Mouse (Mus musculus): ENCODE data around the gene Prss22. TPM values are rescaled to one million over a fixed set of nuclear protein-coding genes. Genes with fewer than 3 reads are reported as not detected.
A peak's percentile ranks its signal among the peaks of the same experiment; 100 is the strongest.

The Prss22 gene
- polyA plus RNA-seq, 1 experiment from 2014 or later = 1.1 TPM

GRCm38 (mm10) chr17:23993559-23994428 is 4.1 kb downstream of the Prss22 start:
- Histone ChIP-seq H3K4me1 (peaks cover 14% of the 10 kb centered on the region), H3K27me3 (no peaks in the 10 kb centered on the region), H3K9ac (no peak overlapping the region), H3K9me3 (no peaks in the 10 kb centered on the region), H3K4me2 (peak overlapping the region; percentile 47), H3K36me3 (no peaks in the 10 kb centered on the region), H3K4me3 (peak overlapping the region; percentile 27), H3K27ac (no peak overlapping the region)
- ATAC-seq (ENCODE audit: insufficient number of reproducible peaks, low FRiP score, low TSS enrichment, low read depth) = peak; percentile 30; the same call in 1 of the 2 replicates
- 10% methylated on average over 31 of the region's 31 CpGs for WGBS

GRCm38 (mm10) chr17:23992789-23993553 is 4.9 kb downstream of the Prss22 start:
- H3K9me3 ChIP-seq = no peaks in the 10 kb centered on the region
- H3K4me2 ChIP-seq = peak overlapping the region; percentile 47
- H3K4me1 ChIP-seq = peaks cover 9% of the 10 kb centered on the region
- 56% methylated on average over 9 of the region's 9 CpGs for WGBS
- no peaks in the 10 kb centered on the region for H3K27me3 ChIP-seq
- no peaks in the 10 kb centered on the region for H3K36me3 ChIP-seq
- no peak overlapping the region for H3K9ac ChIP-seq
- ATAC-seq (ENCODE audit: insufficient number of reproducible peaks, low FRiP score, low TSS enrichment, low read depth) = no peak
- H3K4me3 ChIP-seq = peak overlapping the region; percentile 27
- no peak overlapping the region; the same call in 1 of the 2 replicates for H3K27ac ChIP-seq

- H3K4me1 ChIP-seq = peaks cover 8% of the 10 kb centered on the region
- H3K9me3 ChIP-seq = no peaks in the 10 kb centered on the region
- 30% methylated on average over 2 of the region's 2 CpGs for WGBS
- no peak for ATAC-seq (ENCODE audit: insufficient number of reproducible peaks, low FRiP score, low TSS enrichment, low read depth)
- H3K4me2 ChIP-seq = no peak overlapping the region
- H3K27me3 ChIP-seq = no peaks in the 10 kb centered on the region
- H3K4me3 ChIP-seq = no peak overlapping the region
- H3K36me3 ChIP-seq = no peaks in the 10 kb centered on the region
- H3K9ac ChIP-seq = no peak overlapping the region
- H3K27ac ChIP-seq = no peak overlapping the region
Observed at GRCm38 (mm10) chr17:23989802-23990201, 8.1 kb downstream of the Prss22 start.

DNA sequence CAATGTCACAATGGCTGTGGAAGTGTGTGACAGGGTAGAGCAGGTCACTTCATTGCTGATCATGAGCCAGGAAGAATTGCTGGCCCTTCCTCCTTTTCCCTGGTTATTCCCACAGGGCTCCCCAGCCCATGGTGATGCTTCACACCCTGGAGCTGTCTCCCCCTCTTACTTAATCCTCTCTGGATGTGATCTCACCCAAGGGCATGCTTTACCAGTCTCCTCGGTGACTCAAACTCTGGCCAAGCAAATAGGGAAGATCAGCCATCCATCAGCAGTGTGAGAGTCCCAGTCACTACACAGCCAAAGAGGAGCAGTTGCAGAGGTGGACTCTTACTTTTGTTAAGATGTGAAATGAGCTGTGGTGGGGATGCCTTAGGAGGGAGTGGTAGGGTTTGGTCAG is 12.9 kb downstream of the Prss22 start:
- no peaks in the 10 kb centered on the region for H3K4me1 ChIP-seq
- no peaks in the 10 kb centered on the region for H3K9me3 ChIP-seq
- no peak overlapping the region for H3K4me2 ChIP-seq
- no peak overlapping the region for H3K9ac ChIP-seq
- H3K27ac ChIP-seq = no peak overlapping the region
- 89% methylated on average over 1 of the region's 1 CpGs for WGBS
- H3K4me3 ChIP-seq = no peak overlapping the region
- no peaks in the 10 kb centered on the region for H3K36me3 ChIP-seq
- ATAC-seq (ENCODE audit: insufficient number of reproducible peaks, low FRiP score, low TSS enrichment, low read depth) = no peak
- H3K27me3 ChIP-seq = no peaks in the 10 kb centered on the region

- Histone ChIP-seq H3K4me1 (no peaks in the 10 kb centered on the region), H3K9me3 (no peaks in the 10 kb centered on the region), H3K4me2 (no peak overlapping the region), H3K27ac (no peak overlapping the region), H3K27me3 (no peaks in the 10 kb centered on the region), H3K9ac (no peak overlapping the region), H3K4me3 (no peak overlapping the region), H3K36me3 (no peaks in the 10 kb centered on the region)
- WGBS = 50% methylated on average over 4 of the region's 4 CpGs
- no peak for ATAC-seq (ENCODE audit: insufficient number of reproducible peaks, low FRiP score, low TSS enrichment, low read depth)
Observed at GRCm38 (mm10) chr17:23982912-23983311, 15.0 kb downstream of the Prss22 start.

- H3K4me3 ChIP-seq = no peak within 1 kb of the TSS
- no peak within 1 kb of the TSS for H3K27ac ChIP-seq
- no peaks in the 10 kb centered on the region for H3K36me3 ChIP-seq
- WGBS = 76% methylated on average over 10 of the region's 10 CpGs
- no peak within 1 kb of the TSS for H3K4me2 ChIP-seq
- no peak within 1 kb of the TSS for H3K9ac ChIP-seq
- H3K4me1 ChIP-seq = no peaks in the 10 kb centered on the region
- H3K27me3 ChIP-seq = no peaks in the 10 kb centered on the region
- ATAC-seq (ENCODE audit: insufficient number of reproducible peaks, low FRiP score, low TSS enrichment, low read depth) = no peak
- no peaks in the 10 kb centered on the region for H3K9me3 ChIP-seq
Observed at GRCm38 (mm10) chr17:23980297-23980909, 17.5 kb downstream of the Prss22 start, which contains the start of gene Prss30. TSS of gene Prss30 (minus strand) at chr17:23980566.

GRCm38 (mm10) chr17:23979471-23979870 is 18.4 kb downstream of the Prss22 start:
- H3K9me3 ChIP-seq = no peaks in the 10 kb centered on the region
- no peak overlapping the region for H3K4me2 ChIP-seq
- H3K4me1 ChIP-seq = no peaks in the 10 kb centered on the region
- no peak overlapping the region for H3K9ac ChIP-seq
- ATAC-seq (ENCODE audit: insufficient number of reproducible peaks, low FRiP score, low TSS enrichment, low read depth) = no peak
- no peak overlapping the region for H3K27ac ChIP-seq
- H3K36me3 ChIP-seq = no peaks in the 10 kb centered on the region
- 52% methylated on average over 3 of the region's 3 CpGs for WGBS
- H3K4me3 ChIP-seq = no peak overlapping the region
- no peaks in the 10 kb centered on the region for H3K27me3 ChIP-seq

- no peaks in the 10 kb centered on the region for H3K9me3 ChIP-seq
- H3K27ac ChIP-seq = no peak overlapping the region
- no peaks in the 10 kb centered on the region for H3K4me1 ChIP-seq
- no peak overlapping the region for H3K9ac ChIP-seq
- no peak overlapping the region for H3K4me2 ChIP-seq
- WGBS = 81% methylated on average over 4 of the region's 4 CpGs
- no peaks in the 10 kb centered on the region for H3K36me3 ChIP-seq
- no peak overlapping the region for H3K4me3 ChIP-seq
- ATAC-seq (ENCODE audit: insufficient number of reproducible peaks, low FRiP score, low TSS enrichment, low read depth) = no peak
- no peaks in the 10 kb centered on the region for H3K27me3 ChIP-seq
Observed at GRCm38 (mm10) chr17:23976665-23977064, 21.2 kb downstream of the Prss22 start.

- H3K4me3 ChIP-seq = no peak overlapping the region
- no peaks in the 10 kb centered on the region for H3K9me3 ChIP-seq
- no peak overlapping the region for H3K4me2 ChIP-seq
- no peak for ATAC-seq (ENCODE audit: insufficient number of reproducible peaks, low FRiP score, low TSS enrichment, low read depth)
- H3K36me3 ChIP-seq = no peaks in the 10 kb centered on the region
- H3K27me3 ChIP-seq = no peaks in the 10 kb centered on the region
- WGBS = 81% methylated on average over 9 of the region's 9 CpGs
- H3K4me1 ChIP-seq = no peaks in the 10 kb centered on the region
- H3K27ac ChIP-seq = no peak overlapping the region
- no peak overlapping the region for H3K9ac ChIP-seq
Observed at GRCm38 (mm10) chr17:23971315-23971714, 26.6 kb downstream of the Prss22 start.

DNA sequence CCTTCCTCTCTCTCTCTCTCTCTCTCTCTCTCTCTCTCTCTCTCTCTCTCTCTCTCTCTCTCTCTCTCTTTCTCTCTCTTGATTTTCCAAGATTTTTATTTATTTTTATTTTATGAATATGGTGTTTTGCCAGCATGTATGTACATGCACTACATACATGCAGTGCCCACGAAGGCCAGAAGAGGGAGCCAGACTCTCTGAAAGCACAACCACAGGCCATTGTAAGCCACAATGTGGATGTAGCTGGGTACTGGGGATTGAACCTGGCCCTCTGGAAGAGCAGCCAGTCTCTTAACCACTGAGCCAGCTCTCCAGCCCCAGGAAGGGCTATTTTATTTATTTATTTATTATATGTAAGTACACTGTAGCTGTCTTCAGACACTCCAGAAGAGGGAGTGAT is 28.7 kb downstream of the Prss22 start:
- Histone ChIP-seq H3K9me3 (no peaks in the 10 kb centered on the region), H3K4me2 (no peak overlapping the region), H3K36me3 (no peaks in the 10 kb centered on the region), H3K4me1 (no peaks in the 10 kb centered on the region), H3K27me3 (no peaks in the 10 kb centered on the region), H3K4me3 (no peak overlapping the region), H3K9ac (no peak overlapping the region), H3K27ac (no peak overlapping the region)
- ATAC-seq (ENCODE audit: insufficient number of reproducible peaks, low FRiP score, low TSS enrichment, low read depth) = no peak
- WGBS = 7% methylated on average over 1 of the region's 1 CpGs

DNA sequence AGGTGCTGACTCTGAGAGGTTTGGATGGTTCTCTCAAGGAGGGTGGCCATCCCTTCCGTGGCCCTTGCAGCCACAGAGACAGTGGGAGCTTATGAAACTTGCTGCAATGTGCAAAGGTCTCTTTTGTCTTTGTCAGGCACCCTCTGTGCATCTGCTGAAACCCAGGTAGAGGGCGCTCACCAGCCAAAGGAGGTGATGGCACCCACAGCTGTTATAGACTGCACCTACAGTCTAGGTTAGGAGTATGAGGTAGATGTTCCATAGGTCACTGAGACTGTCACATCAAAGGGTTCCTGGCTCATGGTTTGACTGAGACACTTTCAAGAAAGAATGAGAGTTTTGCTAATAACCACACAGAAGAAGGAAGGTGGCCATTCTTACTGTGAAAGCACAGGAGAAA is 29.1 kb downstream of the Prss22 start:
- H3K36me3 ChIP-seq = no peaks in the 10 kb centered on the region
- 58% methylated on average over 2 of the region's 2 CpGs for WGBS
- H3K9ac ChIP-seq = no peak overlapping the region
- H3K9me3 ChIP-seq = no peaks in the 10 kb centered on the region
- no peaks in the 10 kb centered on the region for H3K27me3 ChIP-seq
- no peak overlapping the region for H3K4me3 ChIP-seq
- ATAC-seq (ENCODE audit: insufficient number of reproducible peaks, low FRiP score, low TSS enrichment, low read depth) = no peak
- H3K27ac ChIP-seq = no peak overlapping the region
- no peak overlapping the region for H3K4me2 ChIP-seq
- H3K4me1 ChIP-seq = no peaks in the 10 kb centered on the region

Data from limb, embryonic 15.5 days (tissue).